In genomic region chr3:138488584-138489326, GRCm38 (mm10) we compare ENCODE assay signal across 8 mouse cellular contexts. TPM values are rescaled to one million over a fixed set of nuclear protein-coding genes. Genes with fewer than 3 reads are reported as not detected.
DNase-seq lines count a peak whose midpoint lies in the region; ATAC-seq and TF ChIP-seq lines count a peak whose summit lies in the region.

No protein-coding gene starts in this region.

- no peak for DNase-seq in heart, postnatal 4 days
- peak; percentile 29 for DNase-seq in T-cell, adult 2 months (ENCODE audit: low spot score)
- DNase-seq in embryo, embryonic 11 days: no peak

- H3ac ChIP-seq in C2C12 (ENCODE audit: control insufficient read depth, insufficient read length, low read depth): peak overlapping the region; percentile 93

- peak overlapping the region; percentile 90 for H3K9ac ChIP-seq in heart, embryonic 14.5 days (ENCODE audit: low read length)
- H3K9ac ChIP-seq in forebrain, embryonic 13.5 days: peak overlapping the region; percentile 87
- H3K9ac ChIP-seq in limb, embryonic 15.5 days: peak overlapping the region; percentile 85
- H3K9ac ChIP-seq in neural tube, embryonic 14.5 days (replicated peaks; ENCODE audit: low read depth, low read length): peak overlapping the region; percentile 84

- peaks cover 55% of the 10 kb centered on the region for H3K79me2 ChIP-seq in C2C12 (ENCODE audit: control insufficient read depth, insufficient read depth)

- under 1% methylated on average over 54 of the region's 61 CpGs for WGBS in heart, embryonic 14.5 days
- under 1% methylated on average over 47 of the region's 61 CpGs for WGBS in forebrain, embryonic 13.5 days
- WGBS in limb, embryonic 15.5 days: under 1% methylated on average over 50 of the region's 61 CpGs
- WGBS in neural tube, embryonic 14.5 days: under 1% methylated on average over 53 of the region's 61 CpGs

- H3K4me3 ChIP-seq in heart, embryonic 14.5 days (ENCODE audit: control insufficient read depth in 1 of 2, insufficient read depth in 1 of 2, low read depth in 1 of 2, low read length in 2 of 2): peak overlapping the region; percentile 86 to 87
- H3K4me3 ChIP-seq in C2C12 (ENCODE audit: insufficient read depth, poor library complexity, severe bottlenecking): peak overlapping the region; percentile 75
- peak overlapping the region; percentile 86 for H3K4me3 ChIP-seq in forebrain, embryonic 13.5 days
- H3K4me3 ChIP-seq in limb, embryonic 15.5 days: peak overlapping the region; percentile 82
- peak overlapping the region; percentile 89 for H3K4me3 ChIP-seq in neural tube, embryonic 14.5 days (ENCODE audit: low read depth, low read length)

- no peaks in the 10 kb centered on the region for H3K27me3 ChIP-seq in heart, embryonic 14.5 days (ENCODE audit: control insufficient read depth, insufficient read depth, low read length)
- no peaks in the 10 kb centered on the region for H3K27me3 ChIP-seq in C2C12 (ENCODE audit: control insufficient read depth, insufficient read depth, insufficient read length)
- no peaks in the 10 kb centered on the region for H3K27me3 ChIP-seq in forebrain, embryonic 13.5 days
- H3K27me3 ChIP-seq in limb, embryonic 15.5 days: no peaks in the 10 kb centered on the region
- H3K27me3 ChIP-seq in neural tube, embryonic 14.5 days (ENCODE audit: control insufficient read depth, insufficient read depth, low read length): no peaks in the 10 kb centered on the region

- H3K36me3 ChIP-seq in heart, embryonic 14.5 days (ENCODE audit: control insufficient read depth, insufficient read depth, low read length): peaks cover 15% of the 10 kb centered on the region
- peaks cover 17% of the 10 kb centered on the region for H3K36me3 ChIP-seq in C2C12 (ENCODE audit: control insufficient read depth, insufficient read depth)
- peaks cover 19% of the 10 kb centered on the region for H3K36me3 ChIP-seq in forebrain, embryonic 13.5 days (ENCODE audit: poor library complexity, severe bottlenecking)
- peaks cover 14% of the 10 kb centered on the region for H3K36me3 ChIP-seq in limb, embryonic 15.5 days
- H3K36me3 ChIP-seq in neural tube, embryonic 14.5 days (ENCODE audit: control insufficient read depth, insufficient read depth, low read length): no peaks in the 10 kb centered on the region

- ATAC-seq in heart, embryonic 14.5 days (ENCODE audit: insufficient number of reproducible peaks, insufficient read depth, low FRiP score, low read depth): peak; percentile 59
- ATAC-seq in forebrain, embryonic 13.5 days: peak; percentile 40
- 0 out of 2 replicates have a peak, but pooled peaks have one; percentile 26 for ATAC-seq in limb, embryonic 15.5 days (ENCODE audit: insufficient number of reproducible peaks, low FRiP score, low TSS enrichment, low read depth)
- ATAC-seq in neural tube, embryonic 14.5 days (ENCODE audit: low read depth): peak; percentile 54

- peaks cover 46% of the 10 kb centered on the region for H3K79me3 ChIP-seq in C2C12 (ENCODE audit: low read depth)

- no peak for TF ChIP-seq CTCF in C2C12 (IDR thresholded peaks at IDR 0.05; ENCODE audit: control insufficient read depth, insufficient read depth, insufficient read length)

- peaks cover 0 to 12% of the 10 kb centered on the region in 2 experiments; a peak in 2 of 4 replicates for H3K4me1 ChIP-seq in heart, embryonic 14.5 days (ENCODE audit: control insufficient read depth in 2 of 2, insufficient read depth in 2 of 2, low read length in 2 of 2)
- peaks cover 12% of the 10 kb centered on the region for H3K4me1 ChIP-seq in forebrain, embryonic 13.5 days
- H3K4me1 ChIP-seq in limb, embryonic 15.5 days: peaks cover 3% of the 10 kb centered on the region; the same call in 1 of the 2 replicates
- peaks cover 9% of the 10 kb centered on the region; the same call in 1 of the 2 replicates for H3K4me1 ChIP-seq in neural tube, embryonic 14.5 days (ENCODE audit: control insufficient read depth, insufficient read depth, low read length)

- H3K4me2 ChIP-seq in heart, embryonic 14.5 days (ENCODE audit: low read length): peak overlapping the region; percentile 70
- H3K4me2 ChIP-seq in forebrain, embryonic 13.5 days: peak overlapping the region; percentile 80
- peak overlapping the region; percentile 58 for H3K4me2 ChIP-seq in limb, embryonic 15.5 days
- H3K4me2 ChIP-seq in neural tube, embryonic 14.5 days (ENCODE audit: low read depth, low read length): peak overlapping the region; percentile 62

- H3K9me3 ChIP-seq in heart, embryonic 14.5 days (ENCODE audit: control insufficient read depth, low read length): 0 out of 2 replicates have a peak, but pooled peaks cover 3% of the 10 kb centered on the region
- 0 out of 2 replicates have a peak, but pooled peaks cover 6% of the 10 kb centered on the region for H3K9me3 ChIP-seq in forebrain, embryonic 13.5 days (replicated peaks)
- H3K9me3 ChIP-seq in limb, embryonic 15.5 days: no peaks in the 10 kb centered on the region
- H3K9me3 ChIP-seq in neural tube, embryonic 14.5 days (ENCODE audit: control insufficient read depth, low read length): no peaks in the 10 kb centered on the region

- H3K27ac ChIP-seq in heart, embryonic 14.5 days (replicated peaks in 1 of 2; ENCODE audit: control insufficient read depth in 1 of 2, insufficient read depth in 1 of 2, low read depth in 2 of 2, low read length in 2 of 2): peak overlapping the region; percentile 66 to 75; a peak in 3 of 4 replicates
- H3K27ac ChIP-seq in forebrain, embryonic 13.5 days: peak overlapping the region; percentile 54
- peak overlapping the region; percentile 77 for H3K27ac ChIP-seq in limb, embryonic 15.5 days
- H3K27ac ChIP-seq in neural tube, embryonic 14.5 days (ENCODE audit: low read depth, low read length): peak overlapping the region; percentile 76

TF ChIP-seq in C2C12, 6 proteins besides CTCF, POLR2A, EP300 and RAD21:
- TF ChIP-seq FOSL1 (IDR thresholded peaks at IDR 0.05; ENCODE audit: insufficient read depth, low read length, poor library complexity, severe bottlenecking): no peak
- TF ChIP-seq CEBPB (IDR thresholded peaks at IDR 0.05; ENCODE audit: low read depth): no peak
- TF ChIP-seq MYOD1 (IDR thresholded peaks at IDR 0.05; ENCODE audit: control insufficient read depth, insufficient read length, low read depth): no peak
- no peak for TF ChIP-seq MYOG (IDR thresholded peaks at IDR 0.05; ENCODE audit: control insufficient read depth, extremely low read depth, insufficient read length)
- no peak for TF ChIP-seq USF1 (IDR thresholded peaks at IDR 0.05; ENCODE audit: low read depth)
- TF ChIP-seq MAX (IDR thresholded peaks at IDR 0.05): no peak

RNA-seq across cellular contexts. Expression of gene Metap1, which starts 0.6 kb away (rescaled TPM):
- 46.1 and 49.1 TPM in 2 replicates for polyA plus RNA-seq in heart, embryonic 14.5 days (2014; fragmentation: Nextera tagmentation; extraction: Ambion mirVana)
- 10 to 100 TPM; 48.0 to 48.6 TPM for total RNA-seq in heart, postnatal 4 days (2021)
- 32.2 TPM for polyA plus RNA-seq in C2C12 (2012; fragmentation: generic; extraction: Trizol)
- polyA plus RNA-seq in forebrain, embryonic 13.5 days (2015; fragmentation: Nextera tagmentation; extraction: Ambion mirVana): 40.6 and 46.4 TPM in 2 replicates
- 38.5 and 38.9 TPM in 2 replicates for polyA plus RNA-seq in limb, embryonic 15.5 days (2015; fragmentation: Nextera tagmentation; extraction: Ambion mirVana)
- polyA plus RNA-seq in neural tube, embryonic 14.5 days (2014; fragmentation: Nextera tagmentation; extraction: Ambion mirVana): 57.8 and 59.0 TPM in 2 replicates

RNA-seq across cellular contexts. Expression of gene Eif4e, which starts 37.2 kb away (rescaled TPM):
- 230 and 246 TPM in 2 replicates for polyA plus RNA-seq in heart, embryonic 14.5 days (2014; fragmentation: Nextera tagmentation; extraction: Ambion mirVana)
- 100 to 1,000 TPM; 146 to 150 TPM for total RNA-seq in heart, postnatal 4 days (2021)
- 134 TPM for polyA plus RNA-seq in C2C12 (2012; fragmentation: generic; extraction: Trizol)
- polyA plus RNA-seq in forebrain, embryonic 13.5 days (2015; fragmentation: Nextera tagmentation; extraction: Ambion mirVana): 378 and 412 TPM in 2 replicates
- polyA plus RNA-seq in limb, embryonic 15.5 days (2015; fragmentation: Nextera tagmentation; extraction: Ambion mirVana): 297 and 325 TPM in 2 replicates
- polyA plus RNA-seq in neural tube, embryonic 14.5 days (2014; fragmentation: Nextera tagmentation; extraction: Ambion mirVana): 321 and 333 TPM in 2 replicates

RNA-seq across cellular contexts. Expression of gene Adh5, which starts 45.9 kb away (rescaled TPM):
- polyA plus RNA-seq in heart, embryonic 14.5 days (2014; fragmentation: Nextera tagmentation; extraction: Ambion mirVana): 171 and 179 TPM in 2 replicates
- 100 to 1,000 TPM; 108 to 113 TPM for total RNA-seq in heart, postnatal 4 days (2021)
- polyA plus RNA-seq in C2C12 (2012; fragmentation: generic; extraction: Trizol): 91.5 TPM
- polyA plus RNA-seq in forebrain, embryonic 13.5 days (2015; fragmentation: Nextera tagmentation; extraction: Ambion mirVana): 273 and 277 TPM in 2 replicates
- 154 and 166 TPM in 2 replicates for polyA plus RNA-seq in limb, embryonic 15.5 days (2015; fragmentation: Nextera tagmentation; extraction: Ambion mirVana)
- polyA plus RNA-seq in neural tube, embryonic 14.5 days (2014; fragmentation: Nextera tagmentation; extraction: Ambion mirVana): 204 and 218 TPM in 2 replicates
